Mouse (Mus musculus) lung, postnatal 0 days (tissue): ENCODE measurements around the gene Sipa1l1. TPM values are rescaled to one million over a fixed set of nuclear protein-coding genes. Genes with fewer than 3 reads are reported as not detected.

Experiments
- ATAC-seq: fragments of 200-750 bp; cut with Nextera tagmentation; 2 replicates; pipeline ENCODE4 v1.8.0; 2017; ENCODE audit warnings: moderate library complexity
- DNase-seq: peaks from one replicate; pipeline ENCODE4 v3.0.0-alpha.2; 2016; ENCODE audit warnings: low spot score
- H3K27ac ChIP-seq: fragments of 300-500 bp; sonication (generic); 2 replicates; pipeline ENCODE4 v1.5.1; 2014; ENCODE audit warnings: antibody characterized with exemption, mild to moderate bottlenecking, low read length, mixed read lengths
- H3K27me3 ChIP-seq: fragments of 300-500 bp; sonication (generic); replicated peaks from 2 replicates; pipeline ENCODE4 v1.6.1; 2014; ENCODE audit warnings: low read length, mixed read lengths; ENCODE audit not compliant: insufficient read depth
- H3K36me3 ChIP-seq: fragments of 300-500 bp; sonication (generic); 2 replicates; pipeline ENCODE4 v1.6.1; 2014; ENCODE audit warnings: low read length, mixed read lengths; ENCODE audit not compliant: insufficient read depth
- H3K4me1 ChIP-seq: fragments of 300-500 bp; sonication (generic); 2 replicates; pipeline ENCODE4 v1.6.1; 2014; ENCODE audit warnings: antibody characterized with exemption, low read depth, low read length, mixed read lengths; ENCODE audit not compliant: insufficient read depth
- H3K4me2 ChIP-seq: fragments of 300-500 bp; sonication (generic); replicated peaks from 2 replicates; pipeline ENCODE4 v1.6.1; 2014; ENCODE audit warnings: low read depth, mild to moderate bottlenecking, low read length, moderate library complexity, mixed read lengths
- H3K4me3 ChIP-seq: fragments of 300-500 bp; sonication (generic); 2 replicates; pipeline ENCODE4 v1.5.1; 2014; ENCODE audit warnings: low read depth, low read length
- H3K9ac ChIP-seq: fragments of 300-500 bp; sonication (generic); replicated peaks from 2 replicates; pipeline ENCODE4 v1.6.1; 2014; ENCODE audit warnings: low read depth, mild to moderate bottlenecking
- H3K9me3 ChIP-seq: fragments of 300-500 bp; sonication (generic); 2 replicates; pipeline ENCODE4 v1.6.1; 2016; ENCODE audit warnings: low read length, mixed read lengths
- CTCF ChIP-seq: IDR thresholded peaks from 2 replicates; pipeline ENCODE4 v1.5.1; 2016; ENCODE audit warnings: antibody characterized with exemption, mild to moderate bottlenecking
- EP300 ChIP-seq: IDR thresholded peaks from 2 replicates; pipeline ENCODE4 v1.6.1; 2016; ENCODE audit warnings: antibody characterized with exemption, mild to moderate bottlenecking, control low read depth
- WGBS: fragments of 180-500 bp; shearing (Covaris S2); extraction: QIAGEN DNeasy Blood & Tissue Kit; methylation state at CpG from one replicate; pipeline ENCODE4 v1.1.7; 2014; 5-methylcytosine and 5-hydroxymethylcytosine counted together
- polyA plus RNA-seq: library from polyadenylated mRNA; unstranded; fragments of >200 nt; fragmentation: Nextera tagmentation; extraction: Ambion mirVana; gene quantifications from 2 replicates; pipeline ENCODE4 v1.2.1, GENCODE M21; 2015

Sipa1l1 gene
- polyA plus RNA-seq, 1 experiment from 2014 or later = 10.2 TPM

DNA sequence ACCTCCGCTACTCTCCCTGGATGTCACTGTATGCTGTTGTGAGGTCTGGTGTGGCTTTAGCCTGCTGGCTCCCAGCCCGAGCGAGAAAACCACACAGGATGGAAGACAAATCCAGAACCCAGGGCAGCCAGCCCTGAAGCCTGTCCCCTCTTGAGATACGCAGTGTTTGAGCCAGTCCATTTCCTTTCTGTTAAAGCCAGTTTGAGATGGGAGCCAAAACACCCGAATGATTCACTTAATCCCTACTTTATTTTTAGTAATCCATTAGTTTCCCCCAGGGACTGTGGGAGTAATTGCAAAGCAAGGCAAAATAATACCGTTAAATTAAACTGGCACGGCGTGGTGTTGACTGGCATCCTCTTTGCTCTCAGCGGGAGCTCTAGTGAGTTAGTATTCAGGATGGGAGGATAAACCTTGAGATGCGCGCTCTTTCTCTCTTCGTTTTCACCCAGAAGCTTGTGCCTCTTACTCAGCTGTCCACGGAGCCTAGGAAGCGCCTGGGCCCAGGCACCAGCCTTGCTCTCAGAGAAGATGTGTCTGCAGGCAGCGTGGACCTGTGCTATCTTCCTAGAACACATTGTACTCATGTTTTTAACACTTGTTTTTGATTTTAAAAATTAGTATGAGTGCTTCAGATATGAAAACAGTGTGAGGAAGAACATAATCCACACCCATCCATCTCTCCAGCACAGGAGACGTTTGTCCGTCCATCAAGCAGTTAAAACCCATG lies 143.1 kb downstream of the Sipa1l1 start:
- no peak overlapping the region for H3K27ac ChIP-seq
- no peak overlapping the region for H3K4me3 ChIP-seq
- no peaks in the 10 kb centered on the region for H3K36me3 ChIP-seq
- H3K4me1 ChIP-seq = peaks cover 3% of the 10 kb centered on the region; the same call in 1 of the 2 replicates
- WGBS = 77% methylated on average over 17 of the region's 17 CpGs
- H3K9me3 ChIP-seq = no peaks in the 10 kb centered on the region
- no peak overlapping the region for H3K4me2 ChIP-seq
- TF ChIP-seq CTCF (no peak), EP300 (no peak)
- ATAC-seq (no peak), DNase-seq (no peak)
- H3K9ac ChIP-seq = no peak overlapping the region
- no peaks in the 10 kb centered on the region for H3K27me3 ChIP-seq

DNA sequence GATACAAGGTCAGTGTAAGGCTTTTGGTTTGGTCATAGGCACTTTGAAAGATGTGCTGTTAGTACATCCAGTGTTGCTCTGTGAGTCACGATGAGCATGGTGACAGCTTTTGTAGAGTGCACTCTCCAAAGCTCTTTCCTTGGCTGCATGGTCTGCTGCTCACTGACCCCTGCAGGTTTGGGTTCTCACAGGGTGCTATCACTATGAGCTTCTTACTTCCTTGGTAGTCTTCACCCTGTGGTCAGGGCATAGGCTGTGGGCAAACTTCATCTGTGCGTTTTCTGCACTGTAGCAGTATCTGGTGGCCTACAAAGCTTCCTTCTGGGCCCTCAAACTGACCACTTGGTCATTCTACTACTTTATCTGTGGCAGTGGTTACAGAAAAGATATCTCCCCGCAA lies 144.0 kb downstream of the Sipa1l1 start:
- no peak for ATAC-seq
- H3K4me1 ChIP-seq = peaks cover 3% of the 10 kb centered on the region; the same call in 1 of the 2 replicates
- H3K9ac ChIP-seq = no peak overlapping the region
- DNase-seq = no peak
- no peak overlapping the region for H3K27ac ChIP-seq
- no peaks in the 10 kb centered on the region for H3K9me3 ChIP-seq
- no peak overlapping the region for H3K4me2 ChIP-seq
- TF ChIP-seq CTCF (no peak), EP300 (no peak)
- no peak overlapping the region for H3K4me3 ChIP-seq
- no peaks in the 10 kb centered on the region for H3K36me3 ChIP-seq
- no peaks in the 10 kb centered on the region for H3K27me3 ChIP-seq
- 89% methylated on average over 3 of the region's 3 CpGs for WGBS

DNA sequence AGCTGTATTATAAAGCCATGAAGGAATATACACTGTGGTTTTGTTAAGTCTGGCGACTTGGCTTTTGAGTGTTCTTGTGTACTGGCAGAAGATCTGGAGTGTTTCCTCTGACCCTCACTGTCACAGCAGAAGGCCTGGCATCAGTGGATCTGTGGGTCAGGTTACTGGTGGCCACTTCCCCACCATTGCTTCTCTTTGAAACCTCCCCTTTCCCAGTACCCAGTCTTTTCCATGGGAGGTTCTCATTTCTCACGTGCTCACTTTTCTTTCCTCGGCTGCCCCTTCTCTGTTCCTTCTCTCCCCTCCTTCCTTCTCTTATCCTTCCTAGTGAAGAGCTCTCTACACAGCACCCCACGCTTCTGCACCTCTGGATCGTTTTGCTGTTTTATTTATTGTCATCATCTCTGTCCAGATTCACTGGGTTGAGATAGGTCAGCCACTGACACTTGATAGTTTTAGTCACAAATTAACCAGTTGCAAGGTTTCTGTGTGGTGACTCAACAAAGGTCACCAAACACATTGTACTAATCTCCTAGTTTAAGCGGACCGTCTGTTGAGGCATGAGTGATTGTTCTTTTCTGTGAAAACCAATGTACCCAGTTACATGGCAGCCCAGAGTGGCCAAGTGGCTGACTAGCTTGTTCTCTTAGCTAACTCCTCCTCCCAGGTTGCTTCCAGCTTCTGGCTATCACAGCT lies 150.5 kb downstream of the Sipa1l1 start:
- H3K4me1 ChIP-seq = no peaks in the 10 kb centered on the region
- no peak overlapping the region for H3K4me2 ChIP-seq
- no peak overlapping the region for H3K9ac ChIP-seq
- no peak for TF ChIP-seq CTCF
- TF ChIP-seq EP300 = no peak
- DNase-seq (no peak), ATAC-seq (no peak)
- H3K27me3 ChIP-seq = no peaks in the 10 kb centered on the region
- H3K9me3 ChIP-seq = no peaks in the 10 kb centered on the region
- 78% methylated on average over 7 of the region's 7 CpGs for WGBS
- H3K4me3 ChIP-seq = no peak overlapping the region
- H3K36me3 ChIP-seq = no peaks in the 10 kb centered on the region
- no peak overlapping the region for H3K27ac ChIP-seq

DNA sequence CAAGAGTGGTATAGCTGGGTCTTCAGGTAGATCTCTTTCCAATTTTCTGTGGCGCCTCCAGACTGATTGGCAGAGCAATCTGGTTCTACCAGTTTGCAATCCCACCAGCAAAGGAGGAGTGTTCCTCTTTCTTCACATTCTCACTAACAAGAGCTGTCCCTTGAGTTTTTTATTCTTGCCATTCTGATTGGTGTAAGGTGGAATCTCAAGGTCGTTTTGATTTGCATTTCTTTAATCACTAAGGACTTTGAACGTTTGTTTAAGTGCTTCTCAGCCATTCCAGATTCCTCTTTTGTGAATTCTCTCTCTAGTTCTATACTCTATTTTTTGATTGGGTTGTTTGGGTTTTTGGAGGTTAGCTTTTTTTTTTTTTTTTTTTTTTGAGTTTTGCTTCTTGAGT lies 151.1 kb downstream of the Sipa1l1 start:
- ATAC-seq (no peak), DNase-seq (no peak)
- Histone ChIP-seq H3K27ac (no peak overlapping the region), H3K36me3 (no peaks in the 10 kb centered on the region), H3K9me3 (no peaks in the 10 kb centered on the region), H3K4me1 (no peaks in the 10 kb centered on the region), H3K9ac (no peak overlapping the region), H3K4me2 (no peak overlapping the region), H3K4me3 (no peak overlapping the region), H3K27me3 (no peaks in the 10 kb centered on the region)
- 37% methylated on average over 3 of the region's 3 CpGs for WGBS
- TF ChIP-seq EP300 (no peak), CTCF (no peak)

DNA sequence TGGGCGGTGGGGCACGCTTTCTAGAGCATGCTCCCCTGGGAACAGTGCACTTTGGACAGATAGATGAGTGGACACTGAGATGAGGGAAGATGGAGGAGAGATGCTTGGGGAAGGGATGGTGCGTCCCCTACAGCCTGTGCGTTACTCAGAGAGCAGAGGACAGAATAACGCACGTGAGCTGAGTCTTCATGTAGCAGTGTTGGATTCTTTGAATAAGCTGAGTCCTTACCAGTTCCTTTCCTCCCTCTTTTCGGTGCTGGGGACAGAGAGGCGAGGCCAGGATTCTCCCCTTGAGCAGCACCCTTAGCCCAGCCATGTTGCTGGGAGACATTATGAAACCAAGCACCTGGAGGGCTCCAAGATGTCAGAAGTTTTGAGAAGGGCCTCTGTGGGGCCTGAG lies 152.3 kb downstream of the Sipa1l1 start:
- 91% methylated on average over 8 of the region's 8 CpGs for WGBS
- Histone ChIP-seq H3K4me3 (no peak overlapping the region), H3K9me3 (no peaks in the 10 kb centered on the region), H3K4me2 (no peak overlapping the region), H3K9ac (no peak overlapping the region), H3K4me1 (no peaks in the 10 kb centered on the region), H3K27ac (no peak overlapping the region), H3K27me3 (no peaks in the 10 kb centered on the region), H3K36me3 (no peaks in the 10 kb centered on the region)
- TF ChIP-seq EP300 (no peak), CTCF (no peak)
- no peak for ATAC-seq
- no peak for DNase-seq

DNA sequence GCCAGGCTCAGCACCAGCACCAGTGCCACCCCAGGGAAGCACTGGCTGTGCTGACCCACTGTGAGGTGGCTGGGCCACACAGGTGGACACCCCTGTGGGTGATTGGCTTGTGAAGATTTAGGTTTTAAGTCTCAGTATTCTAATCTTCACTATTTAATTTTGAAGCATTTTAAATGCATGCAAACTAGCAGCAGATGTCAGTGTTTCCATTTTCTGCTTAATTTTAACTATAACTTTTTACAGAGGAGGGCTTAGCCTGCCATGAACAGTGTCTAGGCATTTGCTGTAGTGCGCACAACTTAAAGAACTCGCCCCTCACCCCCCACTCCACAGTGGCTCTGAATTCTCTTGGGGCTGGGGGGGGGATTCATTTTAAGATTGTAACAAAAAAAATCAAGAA lies 152.7 kb downstream of the Sipa1l1 start:
- Histone ChIP-seq H3K9me3 (no peaks in the 10 kb centered on the region), H3K4me3 (no peak overlapping the region), H3K36me3 (no peaks in the 10 kb centered on the region), H3K9ac (no peak overlapping the region), H3K4me2 (no peak overlapping the region), H3K4me1 (no peaks in the 10 kb centered on the region), H3K27me3 (no peaks in the 10 kb centered on the region), H3K27ac (no peak overlapping the region)
- WGBS = 91% methylated on average over 2 of the region's 2 CpGs
- 0 out of 2 replicates have a peak, but pooled peaks have one; percentile 11 for TF ChIP-seq CTCF
- TF ChIP-seq EP300 = no peak
- ATAC-seq = no peak
- no peak for DNase-seq
